Mouse (Mus musculus): ENCODE data around the gene Dld. TPM values are rescaled to one million over a fixed set of nuclear protein-coding genes. Genes with fewer than 3 reads are reported as not detected.
A peak's percentile ranks its signal among the peaks of the same experiment; 100 is the strongest.

Gene Dld
- total and polyA plus RNA-seq, 3 experiments, result 85.0 to 406 (median 374) TPM

- Histone ChIP-seq H3K36me3 (ENCODE audit: control insufficient read depth, insufficient read depth, low read length) (peaks cover 20% of the 10 kb centered on the region), H3K4me3 (no peak overlapping the region), H3K27me3 (ENCODE audit: control insufficient read depth, insufficient read depth, low read length) (no peaks in the 10 kb centered on the region), H3K27ac (peak overlapping the region; percentile 76), H3K4me1 (ENCODE audit: control insufficient read depth, insufficient read depth, low read length) (peaks cover 15% of the 10 kb centered on the region), H3K79me2 (replicated peaks; ENCODE audit: control insufficient read depth, insufficient read depth, low read length) (no peaks in the 10 kb centered on the region), H3K9ac (ENCODE audit: low read depth, low read length) (peak overlapping the region; percentile 17; the same call in 1 of the 2 replicates)
- peak in 1 of 2 experiments; percentile 74 for DNase-seq
- TF ChIP-seq EP300 (IDR thresholded peaks at IDR 0.05; ENCODE audit: insufficient read depth, low read depth, low read length) (peak; percentile 85), CTCF (IDR thresholded peaks at IDR 0.05) (peak; percentile 8; the same call in 1 of the 2 replicates), POLR2A (IDR thresholded peaks at IDR 0.05; ENCODE audit: insufficient read depth, low read depth, low read length) (no peak)
- intact Hi-C loops (cut with DNase I), result no loop called here
- WGBS, result 25% methylated on average over 15 of the region's 15 CpGs
Observed at GRCm38 (mm10) chr12:31293361-31294142, 57.7 kb downstream of the Dld start.

- Histone ChIP-seq H3K4me1 (ENCODE audit: control insufficient read depth, insufficient read depth, low read length) (peaks cover 15% of the 10 kb centered on the region), H3K79me2 (replicated peaks; ENCODE audit: control insufficient read depth, insufficient read depth, low read length) (no peaks in the 10 kb centered on the region), H3K4me3 (no peak overlapping the region), H3K36me3 (ENCODE audit: control insufficient read depth, insufficient read depth, low read length) (peaks cover 20% of the 10 kb centered on the region), H3K27ac (no peak overlapping the region), H3K9ac (ENCODE audit: low read depth, low read length) (no peak overlapping the region), H3K27me3 (ENCODE audit: control insufficient read depth, insufficient read depth, low read length) (no peaks in the 10 kb centered on the region)
- WGBS, result 60% methylated on average over 3 of the region's 3 CpGs
- TF ChIP-seq CTCF (IDR thresholded peaks at IDR 0.05) (no peak), POLR2A (IDR thresholded peaks at IDR 0.05; ENCODE audit: insufficient read depth, low read depth, low read length) (no peak), EP300 (IDR thresholded peaks at IDR 0.05; ENCODE audit: insufficient read depth, low read depth, low read length) (no peak)
- no peak for DNase-seq
- intact Hi-C loops (cut with DNase I), result no loop called here
Observed at GRCm38 (mm10) chr12:31290951-31291350, 60.3 kb downstream of the Dld start.

- TF ChIP-seq CTCF (IDR thresholded peaks at IDR 0.05), result no peak
- TF ChIP-seq EP300 (IDR thresholded peaks at IDR 0.05; ENCODE audit: insufficient read depth, low read depth, low read length), result no peak
- no peak for TF ChIP-seq POLR2A (IDR thresholded peaks at IDR 0.05; ENCODE audit: insufficient read depth, low read depth, low read length)
- DNase-seq, result no peak
- H3K4me3 ChIP-seq, result no peak overlapping the region
- 96% methylated on average over 10 of the region's 10 CpGs for WGBS
- no peaks in the 10 kb centered on the region for H3K79me2 ChIP-seq (replicated peaks; ENCODE audit: control insufficient read depth, insufficient read depth, low read length)
- no peak overlapping the region for H3K27ac ChIP-seq
- H3K27me3 ChIP-seq (ENCODE audit: control insufficient read depth, insufficient read depth, low read length), result no peaks in the 10 kb centered on the region
- H3K36me3 ChIP-seq (ENCODE audit: control insufficient read depth, insufficient read depth, low read length), result peaks cover 11% of the 10 kb centered on the region
- no peak overlapping the region for H3K9ac ChIP-seq (ENCODE audit: low read depth, low read length)
- peaks cover 8% of the 10 kb centered on the region for H3K4me1 ChIP-seq (ENCODE audit: control insufficient read depth, insufficient read depth, low read length)
- intact Hi-C loops (cut with DNase I), result no loop called here
Observed at GRCm38 (mm10) chr12:31289046-31289445, 62.2 kb downstream of the Dld start.

- 68% methylated on average over 4 of the region's 4 CpGs for WGBS
Observed at GRCm38 (mm10) chr12:31283617-31284136, 67.6 kb downstream of the Dld start.

GRCm38 (mm10) chr12:31283131-31283530 lies 68.1 kb downstream of the Dld start:
- no peak overlapping the region for H3K9ac ChIP-seq (ENCODE audit: low read depth, low read length)
- no peaks in the 10 kb centered on the region for H3K27me3 ChIP-seq (ENCODE audit: control insufficient read depth, insufficient read depth, low read length)
- intact Hi-C loops (cut with DNase I), result no loop called here
- no peak for DNase-seq
- no peak overlapping the region for H3K27ac ChIP-seq
- peaks cover 14% of the 10 kb centered on the region for H3K36me3 ChIP-seq (ENCODE audit: control insufficient read depth, insufficient read depth, low read length)
- WGBS, result 81% methylated on average over 4 of the region's 4 CpGs
- 0 out of 2 replicates have a peak, but pooled peaks cover 3% of the 10 kb centered on the region for H3K79me2 ChIP-seq (replicated peaks; ENCODE audit: control insufficient read depth, insufficient read depth, low read length)
- no peak overlapping the region for H3K4me3 ChIP-seq
- no peak for TF ChIP-seq POLR2A (IDR thresholded peaks at IDR 0.05; ENCODE audit: insufficient read depth, low read depth, low read length)
- TF ChIP-seq EP300 (IDR thresholded peaks at IDR 0.05; ENCODE audit: insufficient read depth, low read depth, low read length), result no peak
- TF ChIP-seq CTCF (IDR thresholded peaks at IDR 0.05), result no peak
- H3K4me1 ChIP-seq (ENCODE audit: control insufficient read depth, insufficient read depth, low read length), result peaks cover 6% of the 10 kb centered on the region; the same call in 1 of the 2 replicates

More at GRCm38 (mm10) chr12:31283617-31284136, 67.6 kb downstream of the Dld start:
- no peak for DNase-seq
- intact Hi-C loops (cut with DNase I), result no loop called here
- TF ChIP-seq EP300 (IDR thresholded peaks at IDR 0.05; ENCODE audit: insufficient read depth, low read depth, low read length) (no peak), POLR2A (IDR thresholded peaks at IDR 0.05; ENCODE audit: insufficient read depth, low read depth, low read length) (no peak), CTCF (IDR thresholded peaks at IDR 0.05) (no peak)
- no peak overlapping the region for H3K4me3 ChIP-seq
- H3K27ac ChIP-seq, result no peak overlapping the region
- peaks cover 6% of the 10 kb centered on the region; the same call in 1 of the 2 replicates for H3K4me1 ChIP-seq (ENCODE audit: control insufficient read depth, insufficient read depth, low read length)
- H3K27me3 ChIP-seq (ENCODE audit: control insufficient read depth, insufficient read depth, low read length), result no peaks in the 10 kb centered on the region
- H3K36me3 ChIP-seq (ENCODE audit: control insufficient read depth, insufficient read depth, low read length), result peaks cover 12% of the 10 kb centered on the region
- 0 out of 2 replicates have a peak, but pooled peaks cover 3% of the 10 kb centered on the region for H3K79me2 ChIP-seq (replicated peaks; ENCODE audit: control insufficient read depth, insufficient read depth, low read length)
- no peak overlapping the region for H3K9ac ChIP-seq (ENCODE audit: low read depth, low read length)

GRCm38 (mm10) chr12:31282241-31282640 lies 69.0 kb downstream of the Dld start:
- Histone ChIP-seq H3K36me3 (ENCODE audit: control insufficient read depth, insufficient read depth, low read length) (peaks cover 14% of the 10 kb centered on the region), H3K27ac (no peak overlapping the region)

More at GRCm38 (mm10) chr12:31282241-31282640, 69.0 kb downstream of the Dld start:
- H3K4me3 ChIP-seq, result no peak overlapping the region
- DNase-seq, result no peak
- peaks cover 6% of the 10 kb centered on the region; the same call in 1 of the 2 replicates for H3K4me1 ChIP-seq (ENCODE audit: control insufficient read depth, insufficient read depth, low read length)
- 75% methylated on average over 5 of the region's 5 CpGs for WGBS
- no peak for TF ChIP-seq CTCF (IDR thresholded peaks at IDR 0.05)
- no peak for TF ChIP-seq POLR2A (IDR thresholded peaks at IDR 0.05; ENCODE audit: insufficient read depth, low read depth, low read length)
- no peak for TF ChIP-seq EP300 (IDR thresholded peaks at IDR 0.05; ENCODE audit: insufficient read depth, low read depth, low read length)
- no peak overlapping the region for H3K9ac ChIP-seq (ENCODE audit: low read depth, low read length)
- H3K27me3 ChIP-seq (ENCODE audit: control insufficient read depth, insufficient read depth, low read length), result no peaks in the 10 kb centered on the region
- H3K79me2 ChIP-seq (replicated peaks; ENCODE audit: control insufficient read depth, insufficient read depth, low read length), result 0 out of 2 replicates have a peak, but pooled peaks cover 3% of the 10 kb centered on the region
- intact Hi-C loops (cut with DNase I), result no loop called here

Other genes with a start within 250 kb of the Dld start
- not detected for gene Gm6993, start 110.7 kb downstream of the Dld start, total RNA-seq (2021)
- not detected in 2 replicates for gene Gm6993, start 110.7 kb downstream of the Dld start, polyA plus RNA-seq (2012; rRNA removed)
- gene Lamb1, start 86.2 kb downstream of the Dld start, total RNA-seq (2021), result 10 to 100 TPM; 55.3 to 58.1 TPM
- gene Lamb1, start 86.2 kb downstream of the Dld start, polyA plus RNA-seq (2012; rRNA removed), result 25.1 and 44.1 TPM in 2 replicates
- gene Slc26a3, start 39.4 kb upstream of the Dld start, total RNA-seq (2021), result 1 to 10 TPM; 1.2 to 1.6 TPM
- 1.3 and 2.8 TPM in 2 replicates for gene Slc26a3, start 39.4 kb upstream of the Dld start, polyA plus RNA-seq (2012; rRNA removed)
- gene Cbll1, start 148.2 kb upstream of the Dld start, total RNA-seq (2021), result 10 to 100 TPM; 11.1 TPM
- 4.6 and 7.0 TPM in 2 replicates for gene Cbll1, start 148.2 kb upstream of the Dld start, polyA plus RNA-seq (2012; rRNA removed)
- under 1 TPM; 0.18 to 0.52 TPM for gene Slc26a4, start 208.5 kb upstream of the Dld start, total RNA-seq (2021)
- 0.12 TPM in 1 of 2 replicates, not detected in the other for gene Slc26a4, start 208.5 kb upstream of the Dld start, polyA plus RNA-seq (2012; rRNA removed)

Data from heart, adult 2 months (tissue).